13 mouse cellular contexts compared by ENCODE assay signal in the genomic region with DNA sequence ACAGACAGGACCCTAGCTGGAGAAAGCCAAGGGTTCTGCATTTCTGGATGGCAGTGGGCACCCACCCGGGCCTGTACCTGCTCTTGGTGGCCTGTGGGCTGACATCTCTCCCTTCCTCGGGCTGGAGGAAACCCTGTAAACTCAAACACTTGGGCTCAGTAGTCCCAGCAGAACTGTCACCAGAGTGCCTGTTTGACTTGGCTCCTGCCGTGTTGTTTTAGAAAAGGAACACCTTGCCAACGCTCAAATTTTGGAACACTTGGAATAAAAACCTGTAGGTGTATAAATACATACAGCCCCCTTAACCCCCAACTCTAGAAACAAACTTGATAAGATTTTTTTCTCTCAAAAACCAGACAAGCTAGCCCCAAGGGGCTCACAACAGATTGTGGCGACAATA.
DNase-seq lines count a peak whose midpoint lies in the region; ATAC-seq lines count a peak whose summit lies in the region.
"Had no signal": no experiment of that assay in that cellular context is flagged by ENCODE, and none has a peak within 500 bp of the region (broad histone marks: within the 10 kb centered on the region; RNA-seq: fewer than 3 reads in every experiment).

No protein-coding gene starts in this region.

- no peaks in the 10 kb centered on the region for H3K9me3 ChIP-seq in heart, embryonic 14.5 days (ENCODE audit: control insufficient read depth, low read length)
- no peaks in the 10 kb centered on the region for H3K9me3 ChIP-seq in liver, embryonic 15.5 days (replicated peaks)
- H3K9me3 ChIP-seq in liver, embryonic 12.5 days (replicated peaks): no peaks in the 10 kb centered on the region
- no peaks in the 10 kb centered on the region for H3K9me3 ChIP-seq in embryonic facial prominence, embryonic 13.5 days
- H3K9me3 ChIP-seq: hindbrain, embryonic 10.5 days; midbrain, embryonic 15.5 days had no signal

- H3K4me3 ChIP-seq in heart, embryonic 14.5 days (ENCODE audit: control insufficient read depth in 1 of 2, insufficient read depth in 1 of 2, low read depth in 1 of 2, low read length in 2 of 2): no peak overlapping the region
- H3K4me3 ChIP-seq in liver, embryonic 15.5 days (replicated peaks): no peak overlapping the region
- no peak overlapping the region for H3K4me3 ChIP-seq in liver, embryonic 12.5 days
- no peak overlapping the region for H3K4me3 ChIP-seq in embryonic facial prominence, embryonic 13.5 days
- H3K4me3 ChIP-seq: hindbrain, embryonic 10.5 days; midbrain, embryonic 15.5 days had no signal

- no peak for DNase-seq in heart, postnatal 4 days
- DNase-seq in lung, postnatal 36 days: peak; percentile 57
- DNase-seq in frontal cortex, postnatal 25 days (ENCODE audit: low spot score in 2 of 2): no peak
- DNase-seq: gastrocnemius, postnatal 36 days; kidney, postnatal 4 days; thymus, postnatal 4 days had no signal

- no peaks in the 10 kb centered on the region for H3K27me3 ChIP-seq in heart, embryonic 14.5 days (ENCODE audit: control insufficient read depth, insufficient read depth, low read length)
- peaks cover 4% of the 10 kb centered on the region; the same call in 1 of the 2 replicates for H3K27me3 ChIP-seq in liver, embryonic 15.5 days
- H3K27me3 ChIP-seq in liver, embryonic 12.5 days (replicated peaks): peaks cover 15% of the 10 kb centered on the region; the same call in 1 of the 2 replicates
- H3K27me3 ChIP-seq in embryonic facial prominence, embryonic 13.5 days: peaks cover 2% of the 10 kb centered on the region; the same call in 1 of the 2 replicates
- H3K27me3 ChIP-seq: midbrain, embryonic 15.5 days had no signal

- H3K36me3 ChIP-seq in heart, embryonic 14.5 days (ENCODE audit: control insufficient read depth, insufficient read depth, low read length): no peaks in the 10 kb centered on the region
- no peaks in the 10 kb centered on the region for H3K36me3 ChIP-seq in liver, embryonic 15.5 days (replicated peaks)
- no peaks in the 10 kb centered on the region for H3K36me3 ChIP-seq in liver, embryonic 12.5 days
- no peaks in the 10 kb centered on the region for H3K36me3 ChIP-seq in embryonic facial prominence, embryonic 13.5 days
- H3K36me3 ChIP-seq: hindbrain, embryonic 10.5 days; midbrain, embryonic 15.5 days had no signal

- H3K27ac ChIP-seq in heart, embryonic 14.5 days (replicated peaks in 1 of 2; ENCODE audit: control insufficient read depth in 1 of 2, insufficient read depth in 1 of 2, low read depth in 2 of 2, low read length in 2 of 2): peak overlapping the region; percentile 76 to 87; a peak in 3 of 4 replicates
- H3K27ac ChIP-seq in liver, embryonic 15.5 days (replicated peaks): 0 out of 2 replicates have a peak overlapping the region, but pooled peaks have one; percentile 19
- no peak overlapping the region for H3K27ac ChIP-seq in liver, embryonic 12.5 days
- H3K27ac ChIP-seq in embryonic facial prominence, embryonic 13.5 days: 0 out of 2 replicates have a peak overlapping the region, but pooled peaks have one; percentile 30
- H3K27ac ChIP-seq: midbrain, embryonic 15.5 days had no signal

- no peak overlapping the region for H3K4me2 ChIP-seq in heart, embryonic 14.5 days (ENCODE audit: low read length)
- H3K4me2 ChIP-seq in liver, embryonic 15.5 days: no peak overlapping the region
- H3K4me2 ChIP-seq in liver, embryonic 12.5 days: no peak overlapping the region
- no peak overlapping the region for H3K4me2 ChIP-seq in embryonic facial prominence, embryonic 13.5 days
- H3K4me2 ChIP-seq: midbrain, embryonic 15.5 days had no signal

- H3K4me1 ChIP-seq in heart, embryonic 14.5 days (ENCODE audit: control insufficient read depth in 2 of 2, insufficient read depth in 2 of 2, low read length in 2 of 2): peaks cover 34 to 47% of the 10 kb centered on the region in 2 experiments
- H3K4me1 ChIP-seq in liver, embryonic 15.5 days (replicated peaks): peaks cover 12% of the 10 kb centered on the region
- H3K4me1 ChIP-seq in liver, embryonic 12.5 days: peaks cover 27% of the 10 kb centered on the region
- H3K4me1 ChIP-seq in embryonic facial prominence, embryonic 13.5 days: peaks cover 47% of the 10 kb centered on the region

- 52% methylated on average over 5 of the region's 5 CpGs for WGBS in heart, embryonic 14.5 days
- WGBS in liver, embryonic 15.5 days (ENCODE audit: insufficient replicate concordance): 49% methylated on average over 5 of the region's 5 CpGs
- 52% methylated on average over 5 of the region's 5 CpGs for WGBS in liver, embryonic 12.5 days (ENCODE audit: insufficient replicate concordance)
- WGBS in embryonic facial prominence, embryonic 13.5 days: 63% methylated on average over 5 of the region's 5 CpGs

- no peak for ATAC-seq in heart, embryonic 14.5 days (ENCODE audit: insufficient number of reproducible peaks, insufficient read depth, low FRiP score, low read depth)
- ATAC-seq in liver, embryonic 15.5 days (ENCODE audit: insufficient read depth): no peak
- ATAC-seq in liver, embryonic 12.5 days: no peak
- ATAC-seq in embryonic facial prominence, embryonic 13.5 days (ENCODE audit: insufficient number of reproducible peaks, insufficient read depth, low FRiP score, low TSS enrichment, low read depth): no peak
- ATAC-seq: inflammation-experienced regulatory T-cells, adult 6 months had no signal

- H3K9ac ChIP-seq in heart, embryonic 14.5 days (ENCODE audit: low read length): 0 out of 2 replicates have a peak overlapping the region, but pooled peaks have one; percentile 36
- no peak overlapping the region for H3K9ac ChIP-seq in liver, embryonic 15.5 days
- no peak overlapping the region for H3K9ac ChIP-seq in liver, embryonic 12.5 days
- H3K9ac ChIP-seq in embryonic facial prominence, embryonic 13.5 days: no peak overlapping the region
- H3K9ac ChIP-seq: midbrain, embryonic 15.5 days had no signal
